Mouse (Mus musculus) limb, embryonic 13.5 days (tissue): ENCODE data around the gene Mocs1. TPM values are rescaled to one million over a fixed set of nuclear protein-coding genes. Genes with fewer than 3 reads are reported as not detected.

ENCODE experiments used
- ATAC-seq: fragments of 200-750 bp; cut with Nextera tagmentation; 2 replicates; pipeline ENCODE4 v1.8.0; 2017; ENCODE audit warnings: low read depth, moderate number of reproducible peaks, moderate TSS enrichment; ENCODE audit not compliant: low FRiP score
- H3K27ac ChIP-seq: fragments of 300-500 bp; sonication (generic); 2 replicates; pipeline ENCODE4 v1.5.1; 2015; ENCODE audit warnings: inconsistent platforms, mild to moderate bottlenecking, moderate library complexity
- H3K27me3 ChIP-seq: fragments of 300-500 bp; sonication (generic); 2 replicates; pipeline ENCODE4 v1.6.1; 2015; ENCODE audit warnings: mild to moderate bottlenecking, inconsistent platforms
- H3K36me3 ChIP-seq: fragments of 300-500 bp; sonication (generic); 2 replicates; pipeline ENCODE4 v1.6.1; 2015; ENCODE audit warnings: inconsistent platforms, mild to moderate bottlenecking, moderate library complexity
- H3K4me1 ChIP-seq: fragments of 300-500 bp; sonication (generic); 2 replicates; pipeline ENCODE4 v1.6.1; 2015; ENCODE audit warnings: inconsistent platforms
- H3K4me2 ChIP-seq: fragments of 300-500 bp; sonication (generic); replicated peaks from 2 replicates; pipeline ENCODE4 v1.6.1; 2015; ENCODE audit warnings: inconsistent platforms, mild to moderate bottlenecking, moderate library complexity
- H3K4me3 ChIP-seq: fragments of 300-500 bp; sonication (generic); 2 replicates; pipeline ENCODE4 v1.5.1; 2015; ENCODE audit warnings: moderate library complexity, mild to moderate bottlenecking, inconsistent platforms
- H3K9ac ChIP-seq: fragments of 300-500 bp; sonication (generic); 2 replicates; pipeline ENCODE4 v1.6.1; 2015; ENCODE audit warnings: mild to moderate bottlenecking, inconsistent platforms
- H3K9me3 ChIP-seq: fragments of 300-500 bp; sonication (generic); 2 replicates; pipeline ENCODE4 v1.6.1; 2016; ENCODE audit warnings: inconsistent platforms
- WGBS: fragments of 180-500 bp; shearing (Covaris S2); methylation state at CpG from one replicate; pipeline ENCODE4 v1.1.7; 2015; 5-methylcytosine and 5-hydroxymethylcytosine counted together
- polyA plus RNA-seq: library from polyadenylated mRNA; unstranded; fragments of >200 nt; fragmentation: Nextera tagmentation; extraction: Ambion mirVana; gene quantifications from 2 replicates; pipeline ENCODE4 v1.2.1, GENCODE M21; 2015

The Mocs1 gene
- polyA plus RNA-seq: 5.4 and 5.5 TPM in 2 replicates

DNA sequence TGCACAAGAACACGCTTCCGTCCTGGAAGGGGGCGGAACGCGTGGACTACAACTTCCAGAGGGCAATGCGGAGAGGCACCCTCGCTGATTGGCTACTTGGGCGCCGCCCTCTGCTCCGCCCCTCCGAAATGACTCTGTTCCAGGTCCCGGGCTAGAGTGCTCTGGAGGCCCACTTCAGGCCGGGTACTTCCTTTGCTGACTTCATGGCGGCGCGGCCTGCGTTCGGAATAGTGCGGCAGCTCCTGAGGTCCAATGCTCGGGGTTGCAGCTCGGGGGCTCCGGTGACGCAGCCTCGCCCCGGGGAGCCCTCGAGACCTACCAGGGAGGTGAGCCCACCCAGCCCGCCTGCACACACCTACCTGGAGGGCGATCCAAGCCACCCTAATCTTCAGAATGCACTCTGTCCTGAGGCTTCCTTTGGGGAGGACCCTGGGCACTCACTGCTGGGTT lies at the start of gene Mocs1:
Mocs1 (plus strand) TSS at position 124 of the 450 bp plus-strand sequence.
- Histone ChIP-seq H3K27me3 (no peaks in the 10 kb centered on the region), H3K4me3 (peak within 1 kb of the TSS; percentile 76), H3K9me3 (no peaks in the 10 kb centered on the region), H3K9ac (peak within 1 kb of the TSS; percentile 93), H3K4me2 (peak within 1 kb of the TSS; percentile 90), H3K36me3 (peaks cover 3% of the 10 kb centered on the region), H3K4me1 (peaks cover 33% of the 10 kb centered on the region), H3K27ac (peak within 1 kb of the TSS; percentile 65)
- ATAC-seq: peak; percentile 100
- under 1% methylated on average over 28 of the region's 28 CpGs for WGBS

DNA sequence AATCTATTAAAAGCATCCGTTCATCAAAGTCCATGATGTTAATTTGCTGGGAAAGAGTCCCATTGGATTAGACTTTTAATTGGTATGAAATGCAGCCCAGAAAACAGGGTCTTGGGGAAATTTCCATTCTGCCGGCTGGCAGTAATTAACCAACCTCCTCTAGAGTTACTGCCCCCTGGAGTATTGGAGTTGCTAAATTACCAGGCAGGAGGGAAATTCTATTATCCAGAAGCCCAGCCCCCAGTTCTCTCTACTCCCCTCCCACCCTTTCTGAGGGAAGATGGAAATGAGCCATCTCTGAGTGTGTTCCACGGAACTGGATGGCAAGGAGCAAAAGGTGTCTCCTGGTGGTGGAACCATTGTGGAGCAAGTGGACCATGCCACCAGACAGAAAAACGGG lies 48.5 kb upstream of the Mocs1 start:
- no peaks in the 10 kb centered on the region for H3K27me3 ChIP-seq
- H3K9ac ChIP-seq: no peak overlapping the region
- no peak overlapping the region for H3K4me3 ChIP-seq
- peaks cover 6% of the 10 kb centered on the region for H3K4me1 ChIP-seq
- no peak overlapping the region for H3K4me2 ChIP-seq
- ATAC-seq: no peak
- H3K36me3 ChIP-seq: no peaks in the 10 kb centered on the region
- H3K27ac ChIP-seq: no peak overlapping the region
- WGBS: 60% methylated on average over 4 of the region's 4 CpGs
- no peaks in the 10 kb centered on the region for H3K9me3 ChIP-seq

DNA sequence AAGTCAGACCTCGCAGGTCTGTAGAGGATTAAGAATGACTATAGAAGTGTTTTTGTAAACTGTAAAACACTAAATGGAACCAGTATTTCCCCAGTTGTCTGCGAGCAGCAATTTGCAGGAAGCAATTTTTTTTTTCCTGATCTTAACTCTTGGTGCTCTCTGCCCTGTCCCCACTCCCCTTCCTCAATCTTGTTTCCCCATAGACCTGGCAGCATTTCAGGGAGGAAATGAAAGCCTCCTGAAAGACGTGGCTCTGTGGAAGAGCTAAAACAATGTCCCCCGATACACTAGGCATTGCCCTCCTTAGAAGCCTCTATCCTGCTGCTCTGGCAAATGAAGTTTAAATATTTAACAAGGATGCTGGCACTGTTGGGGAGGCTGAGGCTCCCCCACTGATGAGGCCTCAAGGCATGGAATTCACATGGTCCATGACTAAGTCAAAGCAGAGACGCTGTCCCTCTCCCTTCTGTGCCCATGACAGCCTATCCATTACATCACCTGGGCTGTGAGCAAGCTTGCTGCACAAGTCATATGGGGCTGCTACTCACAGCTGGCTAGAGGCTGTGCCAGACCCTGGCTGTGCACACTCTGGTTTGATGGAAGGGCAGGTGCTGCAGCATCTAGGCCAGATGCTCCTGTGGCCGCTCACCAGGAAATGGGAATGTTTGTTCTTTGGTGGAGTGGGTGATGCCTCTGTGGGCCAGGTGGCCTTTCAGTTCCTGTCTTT lies 43.8 kb upstream of the Mocs1 start:
- WGBS: 25% methylated on average over 6 of the region's 6 CpGs
- peak; percentile 28; the same call in 1 of the 2 replicates for ATAC-seq
- no peaks in the 10 kb centered on the region for H3K27me3 ChIP-seq
- no peaks in the 10 kb centered on the region for H3K9me3 ChIP-seq
- H3K4me3 ChIP-seq: no peak overlapping the region
- peaks cover 7% of the 10 kb centered on the region for H3K4me1 ChIP-seq
- no peaks in the 10 kb centered on the region for H3K36me3 ChIP-seq
- no peak overlapping the region for H3K27ac ChIP-seq
- H3K9ac ChIP-seq: no peak overlapping the region
- H3K4me2 ChIP-seq: no peak overlapping the region

DNA sequence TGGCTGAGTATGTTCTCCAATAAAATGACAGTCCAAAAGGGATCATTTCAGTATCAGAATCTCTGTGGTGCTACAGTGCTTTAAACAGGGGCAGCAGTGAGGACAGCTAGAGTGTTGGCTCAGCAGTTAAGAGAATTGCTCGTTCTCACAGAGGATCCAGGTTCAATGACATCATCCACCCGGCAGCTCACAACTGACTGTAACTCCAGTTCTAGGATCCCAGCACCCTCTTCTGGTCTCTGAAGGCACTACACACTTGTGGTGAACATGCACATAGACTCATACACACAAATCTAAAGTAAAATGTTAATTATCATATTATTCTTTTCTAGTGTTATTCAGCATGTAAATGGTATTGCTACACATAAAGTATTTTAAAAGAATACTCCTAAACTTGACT lies 40.4 kb upstream of the Mocs1 start:
- H3K9me3 ChIP-seq: no peaks in the 10 kb centered on the region
- H3K4me2 ChIP-seq: no peak overlapping the region
- no peaks in the 10 kb centered on the region for H3K36me3 ChIP-seq
- H3K4me3 ChIP-seq: no peak overlapping the region
- ATAC-seq: no peak
- no peaks in the 10 kb centered on the region for H3K27me3 ChIP-seq
- H3K27ac ChIP-seq: no peak overlapping the region
- H3K4me1 ChIP-seq: peaks cover 7% of the 10 kb centered on the region
- WGBS: 85% methylated on average over 2 of the region's 2 CpGs
- no peak overlapping the region for H3K9ac ChIP-seq

DNA sequence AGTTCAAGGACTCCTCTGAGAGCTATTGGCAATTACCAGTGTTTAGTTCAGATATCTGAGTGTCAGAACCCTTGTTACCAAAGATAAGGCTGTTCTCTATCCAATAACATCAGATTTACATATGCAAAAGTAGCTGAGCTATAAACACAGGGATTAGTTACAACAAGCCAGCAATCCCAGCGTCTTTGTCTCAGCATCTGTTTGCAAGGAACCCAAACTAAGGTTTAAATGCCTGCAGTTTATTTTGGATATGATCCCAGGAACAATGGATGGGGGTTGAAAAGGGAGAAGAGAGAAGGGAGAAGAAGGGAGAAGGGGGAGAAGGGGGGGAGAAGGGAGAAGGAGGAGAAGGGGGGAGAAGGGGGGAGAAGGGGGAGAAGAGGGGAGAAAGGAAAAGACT lies 35.4 kb upstream of the Mocs1 start:
- Histone ChIP-seq H3K27ac (no peak overlapping the region), H3K4me2 (no peak overlapping the region), H3K4me3 (no peak overlapping the region), H3K36me3 (no peaks in the 10 kb centered on the region), H3K4me1 (no peaks in the 10 kb centered on the region), H3K9me3 (no peaks in the 10 kb centered on the region), H3K27me3 (no peaks in the 10 kb centered on the region), H3K9ac (no peak overlapping the region)
- no peak for ATAC-seq
- WGBS: 16% methylated on average over 1 of the region's 1 CpGs

DNA sequence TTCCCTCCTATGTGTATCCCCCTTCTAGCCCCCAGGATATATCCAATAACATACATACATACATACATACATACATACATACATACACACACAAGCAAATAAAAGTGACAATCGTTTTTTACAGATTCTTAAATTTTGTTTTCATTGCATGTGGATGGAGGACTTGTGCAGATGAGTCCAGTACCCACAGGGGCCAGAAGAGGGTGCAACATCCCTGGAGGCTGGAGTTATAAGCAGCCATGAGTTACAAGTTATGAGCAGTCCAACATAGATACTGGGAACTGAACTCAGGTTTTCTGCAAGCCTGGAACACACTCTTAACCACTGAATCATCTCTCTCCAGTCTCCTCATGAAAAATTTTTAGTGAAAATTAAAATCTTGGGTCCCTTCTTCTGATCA lies 33.3 kb upstream of the Mocs1 start:
- 42% methylated on average over 1 of the region's 1 CpGs for WGBS
- no peak overlapping the region for H3K4me3 ChIP-seq
- H3K9ac ChIP-seq: no peak overlapping the region
- no peak overlapping the region for H3K4me2 ChIP-seq
- H3K9me3 ChIP-seq: no peaks in the 10 kb centered on the region
- no peaks in the 10 kb centered on the region for H3K27me3 ChIP-seq
- ATAC-seq: no peak
- no peaks in the 10 kb centered on the region for H3K4me1 ChIP-seq
- H3K27ac ChIP-seq: no peak overlapping the region
- H3K36me3 ChIP-seq: no peaks in the 10 kb centered on the region

DNA sequence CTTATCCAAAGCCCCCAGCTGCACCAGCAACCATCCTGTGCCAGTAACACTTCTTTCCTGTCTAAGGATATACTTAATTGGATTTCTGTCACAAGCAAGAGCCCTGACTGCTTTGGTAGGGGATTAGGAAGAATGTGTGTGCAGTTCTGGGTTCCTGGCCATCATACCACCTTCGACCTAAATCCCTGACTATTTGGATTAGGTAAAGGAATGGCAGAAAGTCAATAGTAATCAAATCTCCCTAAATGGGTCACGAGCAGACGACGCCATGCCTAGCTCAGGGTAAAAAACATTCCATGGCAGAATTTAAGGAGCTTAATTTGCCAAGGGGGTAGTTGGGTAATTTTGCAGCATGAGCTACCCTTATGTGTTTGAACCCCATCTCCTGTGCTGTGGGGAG lies 28.6 kb upstream of the Mocs1 start:
- Histone ChIP-seq H3K4me1 (no peaks in the 10 kb centered on the region), H3K9ac (no peak overlapping the region), H3K27ac (no peak overlapping the region), H3K4me2 (no peak overlapping the region), H3K4me3 (no peak overlapping the region), H3K27me3 (no peaks in the 10 kb centered on the region), H3K9me3 (no peaks in the 10 kb centered on the region), H3K36me3 (no peaks in the 10 kb centered on the region)
- ATAC-seq: no peak
- 75% methylated on average over 4 of the region's 4 CpGs for WGBS

DNA sequence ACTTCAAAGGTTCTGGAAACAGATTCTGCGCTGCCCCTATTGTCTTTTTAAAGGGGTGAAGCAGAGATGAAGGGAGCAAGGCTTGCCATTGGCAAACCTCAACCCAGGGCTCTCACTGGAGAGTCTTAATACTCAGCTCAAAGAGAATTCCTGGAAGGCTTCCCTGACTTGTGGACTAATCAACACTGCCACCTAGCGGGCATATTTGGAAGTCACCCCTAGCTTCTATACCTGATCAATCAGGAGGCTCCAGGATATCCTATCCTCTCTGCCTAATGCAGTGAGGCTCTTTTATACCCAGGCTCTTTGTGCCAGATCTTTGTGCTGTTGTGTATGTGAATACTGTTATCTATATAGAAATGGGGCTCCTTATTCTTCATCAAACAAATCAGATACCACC lies 28.0 kb upstream of the Mocs1 start:
- no peaks in the 10 kb centered on the region for H3K4me1 ChIP-seq
- ATAC-seq: peak; percentile 57; the same call in 1 of the 2 replicates

DNA sequence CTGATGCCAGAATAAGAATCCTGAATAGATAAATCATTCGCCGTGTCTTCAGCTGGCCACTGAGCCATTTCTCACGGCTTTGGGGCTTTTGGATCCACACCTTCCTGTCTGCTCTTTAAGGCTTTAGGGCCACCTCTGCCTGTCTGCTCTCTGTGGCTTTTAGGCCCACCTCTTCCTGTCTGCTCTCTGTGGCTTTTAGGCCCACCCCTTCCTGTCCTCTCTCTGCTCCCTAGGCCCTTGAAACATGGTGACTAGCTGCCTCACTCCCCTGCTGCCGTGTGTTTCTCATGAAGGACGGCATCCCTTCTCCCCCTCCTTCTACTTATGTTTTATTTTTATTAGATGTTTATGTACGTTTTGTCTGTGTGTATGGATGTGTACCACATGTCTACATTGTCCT lies 25.0 kb upstream of the Mocs1 start:
- 75% methylated on average over 6 of the region's 6 CpGs for whole genome bisulfite sequencing
- no peak for ATAC-seq
- H3K4me1 ChIP-seq: no peaks in the 10 kb centered on the region
- no peaks in the 10 kb centered on the region for H3K9me3 ChIP-seq
- H3K36me3 ChIP-seq: no peaks in the 10 kb centered on the region
- no peak overlapping the region for H3K27ac ChIP-seq
- H3K27me3 ChIP-seq: no peaks in the 10 kb centered on the region
- no peak overlapping the region for H3K9ac ChIP-seq
- H3K4me3 ChIP-seq: no peak overlapping the region
- H3K4me2 ChIP-seq: no peak overlapping the region

More for the DNA sequence above, 28.0 kb upstream of the Mocs1 start:
- no peaks in the 10 kb centered on the region for H3K36me3 ChIP-seq
- 3% methylated on average over 2 of the region's 2 CpGs for WGBS
- H3K4me2 ChIP-seq: no peak overlapping the region
- no peaks in the 10 kb centered on the region for H3K27me3 ChIP-seq
- no peak overlapping the region for H3K9ac ChIP-seq
- H3K4me3 ChIP-seq: no peak overlapping the region
- no peaks in the 10 kb centered on the region for H3K9me3 ChIP-seq
- H3K27ac ChIP-seq: no peak overlapping the region

DNA sequence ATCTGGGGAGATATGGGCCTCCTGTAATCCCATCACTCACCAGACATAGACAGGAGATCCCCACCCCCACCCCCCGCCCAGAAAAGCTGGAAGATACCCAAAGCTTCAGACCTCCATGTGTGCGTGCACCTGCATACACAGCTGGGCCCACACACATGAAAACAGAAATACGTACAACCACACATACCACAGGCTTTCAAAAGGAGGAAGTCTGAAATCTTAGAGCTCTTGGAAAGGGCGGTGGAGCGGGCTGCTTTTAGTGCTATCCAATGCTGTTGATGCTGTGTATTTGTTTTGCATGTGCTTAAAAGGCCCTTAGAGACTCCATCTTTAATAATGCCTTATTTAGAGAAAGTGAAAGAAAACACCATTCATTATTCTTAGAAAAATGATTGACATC lies 22.2 kb upstream of the Mocs1 start:
- Histone ChIP-seq H3K4me1 (no peaks in the 10 kb centered on the region), H3K9ac (no peak overlapping the region), H3K4me2 (no peak overlapping the region), H3K36me3 (no peaks in the 10 kb centered on the region), H3K27me3 (no peaks in the 10 kb centered on the region), H3K9me3 (no peaks in the 10 kb centered on the region), H3K27ac (no peak overlapping the region), H3K4me3 (no peak overlapping the region)
- WGBS: 70% methylated on average over 5 of the region's 5 CpGs
- no peak for ATAC-seq

DNA sequence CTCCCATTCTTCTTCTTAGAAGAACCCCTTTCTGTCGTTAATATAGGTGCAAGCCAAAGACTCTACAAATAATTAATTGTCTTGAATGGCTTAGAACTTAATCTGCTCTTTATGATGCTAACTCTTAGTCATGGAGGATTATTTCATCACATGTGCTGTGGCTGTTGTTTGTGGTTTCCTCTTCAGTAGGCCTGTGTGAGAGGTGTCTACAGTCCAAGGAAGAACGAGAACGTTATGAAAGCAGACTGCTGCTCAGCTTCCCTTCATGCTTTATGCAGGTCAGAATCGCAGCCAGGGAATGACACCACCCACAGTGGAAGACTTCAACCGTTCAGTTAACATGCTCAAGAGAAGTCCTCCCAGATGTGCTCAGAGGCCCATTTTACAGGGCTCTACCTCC lies 15.2 kb upstream of the Mocs1 start:
- WGBS: 81% methylated on average over 5 of the region's 5 CpGs

DNA sequence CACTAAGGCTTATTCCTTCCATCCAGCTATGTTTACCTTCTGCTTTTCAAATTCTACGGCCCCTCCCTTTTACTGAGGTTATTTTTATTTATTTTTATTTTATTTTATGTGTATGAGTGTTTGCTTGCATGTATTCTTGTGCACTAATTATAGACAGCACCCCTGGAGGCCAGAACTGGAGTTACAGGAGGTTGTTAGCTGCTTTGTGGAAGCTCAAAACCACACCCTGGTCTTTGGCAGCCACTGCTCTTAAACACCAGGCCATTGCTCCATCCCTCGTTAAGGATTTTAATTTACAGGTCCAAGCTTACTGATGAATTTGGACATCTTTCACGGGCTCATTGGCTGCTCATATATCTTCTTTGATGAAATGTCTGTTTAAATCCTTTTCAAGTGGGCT lies 14.6 kb upstream of the Mocs1 start:
- no peaks in the 10 kb centered on the region for H3K4me1 ChIP-seq
- H3K36me3 ChIP-seq: no peaks in the 10 kb centered on the region
- ATAC-seq: no peak
- 52% methylated on average over 3 of the region's 3 CpGs for WGBS
- no peak overlapping the region for H3K4me3 ChIP-seq
- H3K9ac ChIP-seq: no peak overlapping the region
- H3K4me2 ChIP-seq: no peak overlapping the region
- H3K27ac ChIP-seq: no peak overlapping the region
- no peaks in the 10 kb centered on the region for H3K9me3 ChIP-seq
- no peaks in the 10 kb centered on the region for H3K27me3 ChIP-seq

More for the DNA sequence above, 15.2 kb upstream of the Mocs1 start:
- ATAC-seq: no peak
- H3K4me3 ChIP-seq: no peak overlapping the region
- H3K36me3 ChIP-seq: no peaks in the 10 kb centered on the region
- H3K9ac ChIP-seq: no peak overlapping the region
- no peak overlapping the region for H3K4me2 ChIP-seq
- H3K27me3 ChIP-seq: no peaks in the 10 kb centered on the region
- H3K27ac ChIP-seq: no peak overlapping the region
- no peaks in the 10 kb centered on the region for H3K9me3 ChIP-seq
- no peaks in the 10 kb centered on the region for H3K4me1 ChIP-seq

DNA sequence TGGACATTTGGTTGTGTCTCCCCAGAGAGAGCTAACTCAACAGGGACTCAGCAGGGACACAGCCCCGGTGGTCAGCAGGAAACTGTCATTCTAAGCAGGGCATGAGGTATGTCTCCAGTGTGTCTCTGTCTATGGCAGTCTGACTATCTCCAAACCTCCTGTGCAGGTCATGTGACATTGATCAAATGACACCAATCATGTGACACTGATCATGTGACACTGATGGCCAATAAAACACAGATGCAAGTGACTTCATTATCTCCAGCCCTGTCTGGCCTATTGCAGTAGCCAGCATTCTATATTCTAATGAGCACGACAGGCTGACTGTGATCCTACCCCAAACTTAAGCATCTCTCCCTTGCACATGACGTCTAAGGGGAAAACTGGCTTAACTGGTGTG lies 11.9 kb upstream of the Mocs1 start:
- WGBS: 81% methylated on average over 3 of the region's 3 CpGs
- Histone ChIP-seq H3K27ac (no peak overlapping the region), H3K36me3 (no peaks in the 10 kb centered on the region), H3K4me3 (no peak overlapping the region), H3K4me2 (no peak overlapping the region), H3K9ac (no peak overlapping the region), H3K9me3 (no peaks in the 10 kb centered on the region), H3K27me3 (no peaks in the 10 kb centered on the region), H3K4me1 (no peaks in the 10 kb centered on the region)
- no peak for ATAC-seq
